Mouse (Mus musculus) midbrain, embryonic 16.5 days (tissue): ENCODE measurements around the gene Igf1r. TPM values are rescaled to one million over a fixed set of nuclear protein-coding genes. Genes with fewer than 3 reads are reported as not detected.

Experiments used
- ATAC-seq: fragments of 200-750 bp; cut with Nextera tagmentation; 2 replicates; pipeline ENCODE4 v1.8.0; 2017; ENCODE audit warnings: moderate TSS enrichment
- H3K27ac ChIP-seq: fragments of 300-500 bp; sonication (generic); 2 replicates; pipeline ENCODE4 v1.5.1; 2014; ENCODE audit warnings: mild to moderate bottlenecking, low read length, mixed read lengths
- H3K27me3 ChIP-seq: fragments of 300-500 bp; sonication (generic); 2 replicates; pipeline ENCODE4 v1.6.1; 2014; ENCODE audit warnings: low read depth, low read length, mixed read lengths; ENCODE audit not compliant: control insufficient read depth, insufficient read depth
- H3K36me3 ChIP-seq: fragments of 300-500 bp; sonication (generic); 2 replicates; pipeline ENCODE4 v1.6.1; 2014; ENCODE audit warnings: mild to moderate bottlenecking, low read length, moderate library complexity, mixed read lengths; ENCODE audit not compliant: control insufficient read depth, insufficient read depth
- H3K4me1 ChIP-seq: fragments of 300-500 bp; sonication (generic); 2 replicates; pipeline ENCODE4 v1.6.1; 2014; ENCODE audit warnings: mild to moderate bottlenecking, low read length, mixed read lengths; ENCODE audit not compliant: control insufficient read depth, insufficient read depth
- H3K4me2 ChIP-seq: fragments of 300-500 bp; sonication (generic); 2 replicates; pipeline ENCODE4 v1.6.1; 2014; ENCODE audit warnings: mild to moderate bottlenecking, low read length, mixed read lengths
- H3K4me3 ChIP-seq: fragments of 300-500 bp; sonication (generic); 2 replicates; pipeline ENCODE4 v1.5.1; 2014; ENCODE audit warnings: low read depth, mild to moderate bottlenecking, low read length, moderate library complexity, mixed read lengths
- H3K9ac ChIP-seq: fragments of 300-500 bp; sonication (generic); 2 replicates; pipeline ENCODE4 v1.6.1; 2014; ENCODE audit warnings: low read depth, low read length, mixed read lengths
- H3K9me3 ChIP-seq: fragments of 300-500 bp; sonication (generic); replicated peaks from 2 replicates; pipeline ENCODE4 v1.6.1; 2014; ENCODE audit warnings: mild to moderate bottlenecking, low read length, mixed read lengths; ENCODE audit not compliant: control insufficient read depth, poor library complexity, severe bottlenecking
- WGBS: fragments of 180-500 bp; shearing (Covaris S2); extraction: QIAGEN DNeasy Blood & Tissue Kit; methylation state at CpG from one replicate; pipeline ENCODE4 v1.1.7; 2014; 5-methylcytosine and 5-hydroxymethylcytosine counted together
- polyA plus RNA-seq: library from polyadenylated mRNA; unstranded; fragments of >200 nt; fragmentation: Nextera tagmentation; extraction: Ambion mirVana; gene quantifications from 2 replicates; pipeline ENCODE4 v1.2.1, GENCODE M21; 2015

Gene Igf1r
- polyA plus RNA-seq, 1 experiment from 2014 or later: 21.5 TPM

GRCm38 (mm10) chr7:68114983-68115715, 162.5 kb downstream of the Igf1r start:
- H3K27me3 ChIP-seq: no peaks in the 10 kb centered on the region
- no peak for ATAC-seq
- H3K27ac ChIP-seq: no peak overlapping the region
- 78% methylated on average over 21 of the region's 21 CpGs for WGBS
- no peak overlapping the region for H3K4me3 ChIP-seq
- no peak overlapping the region for H3K9ac ChIP-seq
- no peak overlapping the region for H3K4me2 ChIP-seq
- peaks cover 7% of the 10 kb centered on the region for H3K4me1 ChIP-seq
- no peaks in the 10 kb centered on the region for H3K36me3 ChIP-seq
- no peaks in the 10 kb centered on the region for H3K9me3 ChIP-seq

- Histone ChIP-seq H3K27ac (no peak overlapping the region), H3K27me3 (no peaks in the 10 kb centered on the region), H3K9ac (no peak overlapping the region), H3K4me3 (no peak overlapping the region), H3K9me3 (no peaks in the 10 kb centered on the region), H3K36me3 (no peaks in the 10 kb centered on the region), H3K4me2 (no peak overlapping the region), H3K4me1 (peaks cover 7% of the 10 kb centered on the region)
- WGBS: 57% methylated on average over 5 of the region's 5 CpGs
- ATAC-seq: no peak
These were observed 164.9 kb downstream of the Igf1r start for GRCm38 (mm10) chr7:68117567-68117966.

- H3K4me3 ChIP-seq: no peak overlapping the region
- 46% methylated on average over 2 of the region's 2 CpGs for WGBS
- H3K36me3 ChIP-seq: no peaks in the 10 kb centered on the region
- no peak for ATAC-seq
- no peaks in the 10 kb centered on the region for H3K27me3 ChIP-seq
- no peaks in the 10 kb centered on the region for H3K9me3 ChIP-seq
- H3K4me1 ChIP-seq: peaks cover 7% of the 10 kb centered on the region
- H3K4me2 ChIP-seq: no peak overlapping the region
- no peak overlapping the region for H3K9ac ChIP-seq
- H3K27ac ChIP-seq: no peak overlapping the region
These were observed 165.4 kb downstream of the Igf1r start for GRCm38 (mm10) chr7:68117981-68118380.

GRCm38 (mm10) chr7:68119605-68120004, 167.0 kb downstream of the Igf1r start:
- no peaks in the 10 kb centered on the region for H3K9me3 ChIP-seq
- H3K4me3 ChIP-seq: no peak overlapping the region
- H3K27me3 ChIP-seq: no peaks in the 10 kb centered on the region
- H3K4me1 ChIP-seq: peaks cover 5% of the 10 kb centered on the region
- H3K27ac ChIP-seq: no peak overlapping the region
- H3K9ac ChIP-seq: no peak overlapping the region
- no peaks in the 10 kb centered on the region for H3K36me3 ChIP-seq
- 69% methylated on average over 5 of the region's 5 CpGs for WGBS
- H3K4me2 ChIP-seq: no peak overlapping the region
- ATAC-seq: no peak

- H3K27ac ChIP-seq: no peak overlapping the region
- H3K36me3 ChIP-seq: no peaks in the 10 kb centered on the region
- no peaks in the 10 kb centered on the region for H3K27me3 ChIP-seq
- peaks cover 8% of the 10 kb centered on the region for H3K4me1 ChIP-seq
- no peak for ATAC-seq
- no peaks in the 10 kb centered on the region for H3K9me3 ChIP-seq
- 89% methylated on average over 3 of the region's 3 CpGs for WGBS
- no peak overlapping the region for H3K4me2 ChIP-seq
- no peak overlapping the region for H3K4me3 ChIP-seq
- no peak overlapping the region for H3K9ac ChIP-seq
These were observed 169.8 kb downstream of the Igf1r start for GRCm38 (mm10) chr7:68122418-68122817.

- no peaks in the 10 kb centered on the region for H3K27me3 ChIP-seq
- H3K4me1 ChIP-seq: peaks cover 18% of the 10 kb centered on the region
- ATAC-seq: no peak
- WGBS: 62% methylated on average over 2 of the region's 2 CpGs
- no peak overlapping the region for H3K4me2 ChIP-seq
- H3K27ac ChIP-seq: no peak overlapping the region
- no peaks in the 10 kb centered on the region for H3K36me3 ChIP-seq
- H3K4me3 ChIP-seq: no peak overlapping the region
- no peaks in the 10 kb centered on the region for H3K9me3 ChIP-seq
- no peak overlapping the region for H3K9ac ChIP-seq
These were observed 172.7 kb downstream of the Igf1r start for GRCm38 (mm10) chr7:68125347-68125746.

GRCm38 (mm10) chr7:68127799-68128261, 175.2 kb downstream of the Igf1r start:
- Histone ChIP-seq H3K9me3 (no peaks in the 10 kb centered on the region), H3K27ac (peak overlapping the region; percentile 97), H3K4me2 (peak overlapping the region; percentile 70), H3K4me1 (peaks cover 30% of the 10 kb centered on the region), H3K9ac (peak overlapping the region; percentile 72), H3K36me3 (no peaks in the 10 kb centered on the region), H3K4me3 (peak overlapping the region; percentile 55), H3K27me3 (no peaks in the 10 kb centered on the region)
- ATAC-seq: no peak
- WGBS: 31% methylated on average over 6 of the region's 6 CpGs

GRCm38 (mm10) chr7:68128271-68128674, 175.6 kb downstream of the Igf1r start:
- H3K9me3 ChIP-seq: no peaks in the 10 kb centered on the region
- H3K27ac ChIP-seq: peak overlapping the region; percentile 97
- peak; percentile 20; the same call in 1 of the 2 replicates for ATAC-seq
- no peaks in the 10 kb centered on the region for H3K27me3 ChIP-seq
- H3K4me2 ChIP-seq: peak overlapping the region; percentile 70
- WGBS: 9% methylated on average over 7 of the region's 7 CpGs
- no peaks in the 10 kb centered on the region for H3K36me3 ChIP-seq
- peak overlapping the region; percentile 55 for H3K4me3 ChIP-seq
- H3K4me1 ChIP-seq: peaks cover 32% of the 10 kb centered on the region
- H3K9ac ChIP-seq: peak overlapping the region; percentile 72

- no peaks in the 10 kb centered on the region for H3K27me3 ChIP-seq
- peaks cover 33% of the 10 kb centered on the region for H3K4me1 ChIP-seq
- H3K9ac ChIP-seq: peak overlapping the region; percentile 72
- H3K27ac ChIP-seq: peak overlapping the region; percentile 97
- peak overlapping the region; percentile 55 for H3K4me3 ChIP-seq
- H3K4me2 ChIP-seq: peak overlapping the region; percentile 70
- no peaks in the 10 kb centered on the region for H3K9me3 ChIP-seq
- under 1% methylated on average over 19 of the region's 19 CpGs for WGBS
- peak; percentile 94 for ATAC-seq
- no peaks in the 10 kb centered on the region for H3K36me3 ChIP-seq
These were observed 176.5 kb downstream of the Igf1r start for GRCm38 (mm10) chr7:68129077-68129511.
